Mouse (Mus musculus): ENCODE data around the gene Sh2d3c.

DNA sequence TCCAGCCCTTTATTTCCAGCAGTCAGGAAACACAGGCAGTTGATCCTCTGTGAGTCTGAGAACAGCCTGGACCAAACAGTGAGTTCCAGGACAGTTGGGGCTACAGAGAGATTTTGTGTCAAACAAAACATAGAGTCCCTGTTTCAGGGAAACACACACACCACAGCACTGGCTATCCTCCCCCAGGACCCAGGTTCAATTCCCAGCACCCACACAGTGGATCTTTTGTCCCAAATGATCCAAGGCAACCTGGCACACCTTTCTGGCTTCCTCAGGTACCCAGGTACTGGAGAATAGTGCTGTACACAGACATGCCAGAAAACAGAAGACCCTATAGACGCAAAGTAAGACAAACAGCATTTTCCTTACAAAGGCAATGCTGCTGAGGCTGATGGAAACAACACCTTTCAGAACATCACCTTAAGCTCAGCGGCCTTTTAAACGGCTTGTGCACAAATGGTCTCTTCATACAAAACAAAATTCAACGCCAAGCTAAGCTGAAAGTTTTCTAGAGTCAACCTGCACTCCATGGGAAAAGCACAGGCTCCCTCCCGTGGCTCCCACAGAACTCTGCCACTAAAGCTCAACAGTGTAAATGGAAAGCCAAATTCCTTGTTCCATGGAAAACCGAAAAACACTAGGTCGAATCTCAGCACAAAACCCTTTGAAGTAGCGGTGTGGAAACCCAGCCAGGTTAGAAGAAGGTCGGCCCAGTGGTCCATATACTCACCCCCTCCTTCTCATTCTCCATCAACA lies 9.4 kb upstream of the Sh2d3c start:
- TF ChIP-seq POLR2A (IDR thresholded peaks at IDR 0.05; ENCODE audit: control insufficient read depth, low read depth, low read length) = no peak
- no peak for TF ChIP-seq CTCF (IDR thresholded peaks at IDR 0.05; ENCODE audit: control insufficient read depth, insufficient read depth, insufficient replicate concordance, low read depth, low read length)
